Mouse (Mus musculus) embryonic facial prominence, embryonic 13.5 days (tissue): ENCODE data around the gene Agtr1a. TPM values are rescaled to one million over a fixed set of nuclear protein-coding genes. Genes with fewer than 3 reads are reported as not detected.

Source experiments
- ATAC-seq: fragments of 200-750 bp; cut with Nextera tagmentation; 2 replicates; pipeline ENCODE4 v1.8.0; 2017; ENCODE audit warnings: low read depth; ENCODE audit not compliant: insufficient number of reproducible peaks, insufficient read depth, low FRiP score, low TSS enrichment
- H3K27ac ChIP-seq: fragments of 300-500 bp; sonication (generic); 2 replicates; pipeline ENCODE4 v1.5.1; 2015; ENCODE audit warnings: moderate library complexity, mild to moderate bottlenecking, inconsistent platforms
- H3K27me3 ChIP-seq: fragments of 300-500 bp; sonication (generic); 2 replicates; pipeline ENCODE4 v1.6.1; 2015; ENCODE audit warnings: mild to moderate bottlenecking, inconsistent platforms
- H3K36me3 ChIP-seq: fragments of 300-500 bp; sonication (generic); 2 replicates; pipeline ENCODE4 v1.6.1; 2015; ENCODE audit warnings: mild to moderate bottlenecking, inconsistent platforms
- H3K4me1 ChIP-seq: fragments of 300-500 bp; sonication (generic); 2 replicates; pipeline ENCODE4 v1.6.1; 2015; ENCODE audit warnings: inconsistent platforms
- H3K4me2 ChIP-seq: fragments of 300-500 bp; sonication (generic); 2 replicates; pipeline ENCODE4 v1.6.1; 2015; ENCODE audit warnings: moderate library complexity, mild to moderate bottlenecking, inconsistent platforms
- H3K4me3 ChIP-seq: fragments of 300-500 bp; sonication (generic); 2 replicates; pipeline ENCODE4 v1.5.1; 2015; ENCODE audit warnings: mild to moderate bottlenecking, inconsistent platforms
- H3K9ac ChIP-seq: fragments of 300-500 bp; sonication (generic); 2 replicates; pipeline ENCODE4 v1.6.1; 2015; ENCODE audit warnings: mild to moderate bottlenecking, inconsistent platforms
- H3K9me3 ChIP-seq: fragments of 300-500 bp; sonication (generic); 2 replicates; pipeline ENCODE4 v1.6.1; 2016; ENCODE audit warnings: inconsistent platforms
- WGBS: fragments of 180-500 bp; shearing (Covaris S2); methylation state at CpG from one replicate; pipeline ENCODE4 v1.1.7; 2015; ENCODE audit warnings: mixed read lengths; 5-methylcytosine and 5-hydroxymethylcytosine counted together
- polyA plus RNA-seq: library from polyadenylated mRNA; unstranded; fragments of >200 nt; fragmentation: Nextera tagmentation; extraction: Ambion mirVana; gene quantifications from 2 replicates; pipeline ENCODE4 v1.2.1, GENCODE M21; 2015

Agtr1a gene
- polyA plus RNA-seq, 1 experiment from 2014 or later = 2.9 TPM

GRCm38 (mm10) chr13:30418611-30419010 lies 82.4 kb downstream of the Agtr1a start:
- Histone ChIP-seq H3K9ac (no peak overlapping the region), H3K4me2 (no peak overlapping the region), H3K4me1 (no peaks in the 10 kb centered on the region), H3K27me3 (no peaks in the 10 kb centered on the region), H3K36me3 (no peaks in the 10 kb centered on the region), H3K4me3 (no peak overlapping the region), H3K9me3 (no peaks in the 10 kb centered on the region), H3K27ac (no peak overlapping the region)
- 87% methylated on average over 5 of the region's 5 CpGs for WGBS
- ATAC-seq = no peak

- Histone ChIP-seq H3K36me3 (no peaks in the 10 kb centered on the region), H3K27me3 (no peaks in the 10 kb centered on the region), H3K4me2 (no peak overlapping the region), H3K4me1 (no peaks in the 10 kb centered on the region), H3K4me3 (no peak overlapping the region), H3K9me3 (no peaks in the 10 kb centered on the region), H3K9ac (no peak overlapping the region), H3K27ac (no peak overlapping the region)
- WGBS = 80% methylated on average over 4 of the region's 4 CpGs
- ATAC-seq = no peak
Observed at GRCm38 (mm10) chr13:30427008-30427407, 90.8 kb downstream of the Agtr1a start.

- 89% methylated on average over 1 of the region's 1 CpGs for WGBS
- Histone ChIP-seq H3K36me3 (no peaks in the 10 kb centered on the region), H3K9me3 (no peaks in the 10 kb centered on the region), H3K9ac (no peak overlapping the region), H3K4me3 (no peak overlapping the region), H3K4me1 (no peaks in the 10 kb centered on the region), H3K4me2 (no peak overlapping the region), H3K27ac (no peak overlapping the region), H3K27me3 (no peaks in the 10 kb centered on the region)
- no peak for ATAC-seq
Observed at GRCm38 (mm10) chr13:30427436-30427835, 91.2 kb downstream of the Agtr1a start.

Other genes starting within 250 kb of the Agtr1a start
- gene Mboat1, start 200.0 kb upstream of the Agtr1a start, polyA plus RNA-seq = 12.3 and 13.5 TPM in 2 replicates
- gene Uqcrfs1, start 208.9 kb downstream of the Agtr1a start, polyA plus RNA-seq = 191 and 193 TPM in 2 replicates